Mouse (Mus musculus): Measurements from ENCODE around the gene Lonp2. TPM values are rescaled to one million over a fixed set of nuclear protein-coding genes. Genes with fewer than 3 reads are reported as not detected.

The Lonp2 gene
- polyA plus RNA-seq, 1 experiment from 2014 or later, result 69.3 TPM

- no peak overlapping the region for H3K27ac ChIP-seq
- no peak overlapping the region for H3K4me3 ChIP-seq
- no peaks in the 10 kb centered on the region for H3K27me3 ChIP-seq (ENCODE audit: insufficient read depth, poor library complexity, severe bottlenecking)
- peaks cover 48% of the 10 kb centered on the region for H3K36me3 ChIP-seq
- H3K9me3 ChIP-seq, result no peaks in the 10 kb centered on the region
- DNase-seq (ENCODE audit: low spot score), result no peak
- WGBS, result 83% methylated on average over 6 of the region's 6 CpGs
- H3K4me1 ChIP-seq (replicated peaks), result peaks cover 27% of the 10 kb centered on the region
These were observed 103.1 kb downstream of the Lonp2 start for GRCm38 (mm10) chr8:86726959-86727358.

- no peaks in the 10 kb centered on the region for H3K27me3 ChIP-seq (ENCODE audit: insufficient read depth, poor library complexity, severe bottlenecking)
- peaks cover 34% of the 10 kb centered on the region for H3K36me3 ChIP-seq
- DNase-seq (ENCODE audit: low spot score), result no peak
- peaks cover 27% of the 10 kb centered on the region for H3K4me1 ChIP-seq (replicated peaks)
- no peaks in the 10 kb centered on the region for H3K9me3 ChIP-seq
- H3K27ac ChIP-seq, result no peak overlapping the region
- 68% methylated on average over 19 of the region's 19 CpGs for WGBS
- no peak overlapping the region for H3K4me3 ChIP-seq
These were observed 104.5 kb downstream of the Lonp2 start for GRCm38 (mm10) chr8:86728224-86728950.

GRCm38 (mm10) chr8:86730303-86730702, 106.5 kb downstream of the Lonp2 start:
- no peak overlapping the region for H3K4me3 ChIP-seq
- WGBS, result 63% methylated on average over 3 of the region's 3 CpGs
- peaks cover 32% of the 10 kb centered on the region for H3K4me1 ChIP-seq (replicated peaks)
- H3K36me3 ChIP-seq, result peaks cover 25% of the 10 kb centered on the region
- DNase-seq (ENCODE audit: low spot score), result no peak
- no peaks in the 10 kb centered on the region for H3K9me3 ChIP-seq
- H3K27me3 ChIP-seq (ENCODE audit: insufficient read depth, poor library complexity, severe bottlenecking), result no peaks in the 10 kb centered on the region
- no peak overlapping the region for H3K27ac ChIP-seq

- no peaks in the 10 kb centered on the region for H3K27me3 ChIP-seq (ENCODE audit: insufficient read depth, poor library complexity, severe bottlenecking)
- DNase-seq (ENCODE audit: low spot score), result no peak
- H3K4me3 ChIP-seq, result no peak overlapping the region
- peaks cover 21% of the 10 kb centered on the region for H3K36me3 ChIP-seq
- WGBS, result 91% methylated on average over 1 of the region's 1 CpGs
- no peaks in the 10 kb centered on the region for H3K9me3 ChIP-seq
- H3K27ac ChIP-seq, result no peak overlapping the region
- H3K4me1 ChIP-seq (replicated peaks), result peaks cover 38% of the 10 kb centered on the region
These were observed 107.0 kb downstream of the Lonp2 start for GRCm38 (mm10) chr8:86730860-86731259.

- WGBS, result 84% methylated on average over 4 of the region's 4 CpGs
- no peak for DNase-seq (ENCODE audit: low spot score)
- no peak overlapping the region for H3K4me3 ChIP-seq
- H3K4me1 ChIP-seq (replicated peaks), result peaks cover 27% of the 10 kb centered on the region
- no peaks in the 10 kb centered on the region for H3K9me3 ChIP-seq
- H3K27ac ChIP-seq, result no peak overlapping the region
- H3K27me3 ChIP-seq (ENCODE audit: insufficient read depth, poor library complexity, severe bottlenecking), result no peaks in the 10 kb centered on the region
- H3K36me3 ChIP-seq, result 0 out of 2 replicates have a peak, but pooled peaks cover 3% of the 10 kb centered on the region
These were observed 110.3 kb downstream of the Lonp2 start for GRCm38 (mm10) chr8:86734171-86734570.

- Histone ChIP-seq H3K9me3 (no peaks in the 10 kb centered on the region), H3K36me3 (0 out of 2 replicates have a peak, but pooled peaks cover 7% of the 10 kb centered on the region), H3K27me3 (ENCODE audit: insufficient read depth, poor library complexity, severe bottlenecking) (no peaks in the 10 kb centered on the region), H3K4me1 (replicated peaks) (peaks cover 27% of the 10 kb centered on the region), H3K27ac (no peak overlapping the region), H3K4me3 (no peak overlapping the region)
- no peak for DNase-seq (ENCODE audit: low spot score)
- 74% methylated on average over 1 of the region's 1 CpGs for WGBS
These were observed 111.1 kb downstream of the Lonp2 start for GRCm38 (mm10) chr8:86734954-86735353.

GRCm38 (mm10) chr8:86735446-86736111, 111.7 kb downstream of the Lonp2 start:
- Histone ChIP-seq H3K4me1 (replicated peaks) (peaks cover 23% of the 10 kb centered on the region), H3K36me3 (0 out of 2 replicates have a peak, but pooled peaks cover 7% of the 10 kb centered on the region), H3K4me3 (no peak overlapping the region), H3K9me3 (no peaks in the 10 kb centered on the region), H3K27me3 (ENCODE audit: insufficient read depth, poor library complexity, severe bottlenecking) (no peaks in the 10 kb centered on the region), H3K27ac (no peak overlapping the region)
- no peak for DNase-seq (ENCODE audit: low spot score)
- WGBS, result 71% methylated on average over 3 of the region's 3 CpGs

GRCm38 (mm10) chr8:86740899-86741298, 117.1 kb downstream of the Lonp2 start:
- DNase-seq (ENCODE audit: low spot score), result no peak
- Histone ChIP-seq H3K36me3 (0 out of 2 replicates have a peak, but pooled peaks cover 7% of the 10 kb centered on the region), H3K4me1 (replicated peaks) (peaks cover 25% of the 10 kb centered on the region), H3K4me3 (no peak overlapping the region), H3K27me3 (ENCODE audit: insufficient read depth, poor library complexity, severe bottlenecking) (no peaks in the 10 kb centered on the region), H3K27ac (no peak overlapping the region), H3K9me3 (no peaks in the 10 kb centered on the region)

GRCm38 (mm10) chr8:86741627-86742026, 117.8 kb downstream of the Lonp2 start:
- no peak overlapping the region for H3K4me3 ChIP-seq
- H3K9me3 ChIP-seq, result no peaks in the 10 kb centered on the region
- peaks cover 29% of the 10 kb centered on the region for H3K4me1 ChIP-seq (replicated peaks)
- no peaks in the 10 kb centered on the region for H3K27me3 ChIP-seq (ENCODE audit: insufficient read depth, poor library complexity, severe bottlenecking)
- no peak overlapping the region for H3K27ac ChIP-seq
- DNase-seq (ENCODE audit: low spot score), result no peak
- H3K36me3 ChIP-seq, result 0 out of 2 replicates have a peak, but pooled peaks cover 7% of the 10 kb centered on the region

GRCm38 (mm10) chr8:86742605-86743345, 118.9 kb downstream of the Lonp2 start:
- peaks cover 33% of the 10 kb centered on the region for H3K4me1 ChIP-seq (replicated peaks)
- 88% methylated on average over 7 of the region's 7 CpGs for WGBS
- DNase-seq (ENCODE audit: low spot score), result no peak
- 0 out of 2 replicates have a peak, but pooled peaks cover 7% of the 10 kb centered on the region for H3K36me3 ChIP-seq
- H3K9me3 ChIP-seq, result no peaks in the 10 kb centered on the region
- no peak overlapping the region for H3K4me3 ChIP-seq
- no peaks in the 10 kb centered on the region for H3K27me3 ChIP-seq (ENCODE audit: insufficient read depth, poor library complexity, severe bottlenecking)
- H3K27ac ChIP-seq, result no peak overlapping the region

GRCm38 (mm10) chr8:86744313-86745220, 120.7 kb downstream of the Lonp2 start:
- DNase-seq (ENCODE audit: low spot score), result no peak
- WGBS, result 5% methylated on average over 18 of the region's 18 CpGs

More at GRCm38 (mm10) chr8:86744313-86745220, 120.7 kb downstream of the Lonp2 start:
- H3K27me3 ChIP-seq (ENCODE audit: insufficient read depth, poor library complexity, severe bottlenecking), result no peaks in the 10 kb centered on the region
- H3K27ac ChIP-seq, result peak overlapping the region; percentile 100
- no peaks in the 10 kb centered on the region for H3K9me3 ChIP-seq
- 0 out of 2 replicates have a peak, but pooled peaks cover under 1% of the 10 kb centered on the region for H3K36me3 ChIP-seq
- peaks cover 33% of the 10 kb centered on the region for H3K4me1 ChIP-seq (replicated peaks)
- peak overlapping the region; percentile 92 for H3K4me3 ChIP-seq
